Mouse (Mus musculus) heart, embryonic 10.5 days (tissue): ENCODE measurements around the gene Trio. TPM values are rescaled to one million over a fixed set of nuclear protein-coding genes. Genes with fewer than 3 reads are reported as not detected.

Experiments
- DNase-seq: peaks from one replicate; pipeline ENCODE4 v3.0.0-alpha.2; 2017; ENCODE audit warnings: low spot score
- H3K27ac ChIP-seq: fragments of 300-500 bp; sonication (generic); 2 replicates; pipeline ENCODE4 v1.5.1; 2016; ENCODE audit warnings: mild to moderate bottlenecking
- H3K27me3 ChIP-seq: fragments of 300-500 bp; sonication (generic); 2 replicates; pipeline ENCODE4 v1.6.1; 2016; ENCODE audit warnings: mild to moderate bottlenecking; ENCODE audit not compliant: poor library complexity, insufficient read depth, severe bottlenecking
- H3K36me3 ChIP-seq: fragments of 300-500 bp; sonication (generic); 2 replicates; pipeline ENCODE4 v1.6.1; 2016; ENCODE audit warnings: mild to moderate bottlenecking, moderate library complexity
- H3K4me1 ChIP-seq: fragments of 300-500 bp; sonication (generic); 2 replicates; pipeline ENCODE4 v1.6.1; 2016; ENCODE audit warnings: mild to moderate bottlenecking
- H3K4me3 ChIP-seq: fragments of 300-500 bp; sonication (generic); 2 replicates; pipeline ENCODE4 v1.5.1; 2016; ENCODE audit warnings: mild to moderate bottlenecking, moderate library complexity
- H3K9me3 ChIP-seq: fragments of 300-500 bp; sonication (generic); 2 replicates; pipeline ENCODE4 v1.6.1; 2016; ENCODE audit warnings: mild to moderate bottlenecking, moderate library complexity
- WGBS: fragments of 180-500 bp; shearing (Covaris S2); methylation state at CpG from one replicate; pipeline ENCODE4 v1.1.7; 2016; 5-methylcytosine and 5-hydroxymethylcytosine counted together
- polyA plus RNA-seq: library from polyadenylated mRNA; unstranded; fragments of >200 nt; fragmentation: Nextera tagmentation; extraction: Ambion mirVana; gene quantifications from 2 replicates; pipeline ENCODE4 v1.2.1, GENCODE M21; 2016

Trio gene
- polyA plus RNA-seq, 1 experiment from 2014 or later: 22.7 TPM

- no peak for DNase-seq
- 44% methylated on average over 10 of the region's 10 CpGs for WGBS
- H3K27me3 ChIP-seq: no peaks in the 10 kb centered on the region
- H3K4me3 ChIP-seq: no peak overlapping the region
- H3K9me3 ChIP-seq: no peaks in the 10 kb centered on the region
- no peaks in the 10 kb centered on the region for H3K36me3 ChIP-seq
- peak overlapping the region; percentile 85 for H3K27ac ChIP-seq
- peaks cover 97% of the 10 kb centered on the region for H3K4me1 ChIP-seq
Observed at GRCm38 (mm10) chr15:27784126-27784563, 241.5 kb downstream of the Trio start.

GRCm38 (mm10) chr15:27783541-27784125, 242.0 kb downstream of the Trio start:
- WGBS: 28% methylated on average over 12 of the region's 12 CpGs
- Histone ChIP-seq H3K4me1 (peaks cover 97% of the 10 kb centered on the region), H3K4me3 (0 out of 2 replicates have a peak overlapping the region, but pooled peaks have one; percentile 12), H3K36me3 (no peaks in the 10 kb centered on the region), H3K9me3 (no peaks in the 10 kb centered on the region), H3K27ac (peak overlapping the region; percentile 85), H3K27me3 (no peaks in the 10 kb centered on the region)
- no peak for DNase-seq

- WGBS: 58% methylated on average over 8 of the region's 8 CpGs
- H3K27ac ChIP-seq: peak overlapping the region; percentile 85
- no peaks in the 10 kb centered on the region for H3K36me3 ChIP-seq
- H3K27me3 ChIP-seq: no peaks in the 10 kb centered on the region
- no peaks in the 10 kb centered on the region for H3K9me3 ChIP-seq
- 0 out of 2 replicates have a peak overlapping the region, but pooled peaks have one; percentile 12 for H3K4me3 ChIP-seq
- no peak for DNase-seq
- peaks cover 97% of the 10 kb centered on the region for H3K4me1 ChIP-seq
Observed at GRCm38 (mm10) chr15:27783092-27783491, 242.6 kb downstream of the Trio start.

GRCm38 (mm10) chr15:27782383-27783036, 243.1 kb downstream of the Trio start:
- H3K4me3 ChIP-seq: no peak overlapping the region
- no peak for DNase-seq
- H3K27ac ChIP-seq: peak overlapping the region; percentile 79; the same call in 1 of the 2 replicates
- no peaks in the 10 kb centered on the region for H3K27me3 ChIP-seq
- WGBS: 49% methylated on average over 15 of the region's 15 CpGs
- peaks cover 97% of the 10 kb centered on the region for H3K4me1 ChIP-seq
- no peaks in the 10 kb centered on the region for H3K36me3 ChIP-seq
- H3K9me3 ChIP-seq: no peaks in the 10 kb centered on the region

GRCm38 (mm10) chr15:27779827-27780226, 245.8 kb downstream of the Trio start:
- Histone ChIP-seq H3K27ac (peak overlapping the region; percentile 79), H3K9me3 (no peaks in the 10 kb centered on the region), H3K4me1 (peaks cover 83% of the 10 kb centered on the region), H3K27me3 (no peaks in the 10 kb centered on the region), H3K36me3 (peaks cover 3% of the 10 kb centered on the region; the same call in 1 of the 2 replicates), H3K4me3 (no peak overlapping the region)
- 51% methylated on average over 10 of the region's 10 CpGs for WGBS
- DNase-seq: no peak

GRCm38 (mm10) chr15:27779398-27779797, 246.2 kb downstream of the Trio start:
- peak overlapping the region; percentile 79; the same call in 1 of the 2 replicates for H3K27ac ChIP-seq
- no peak overlapping the region for H3K4me3 ChIP-seq
- no peaks in the 10 kb centered on the region for H3K27me3 ChIP-seq
- H3K4me1 ChIP-seq: peaks cover 78% of the 10 kb centered on the region
- DNase-seq: no peak
- no peaks in the 10 kb centered on the region for H3K9me3 ChIP-seq
- peaks cover 3% of the 10 kb centered on the region; the same call in 1 of the 2 replicates for H3K36me3 ChIP-seq
- WGBS: 53% methylated on average over 11 of the region's 11 CpGs

- peak; percentile 80 for DNase-seq
- Histone ChIP-seq H3K27ac (peak overlapping the region; percentile 83), H3K9me3 (no peaks in the 10 kb centered on the region), H3K36me3 (peaks cover 13% of the 10 kb centered on the region), H3K4me1 (peaks cover 67% of the 10 kb centered on the region), H3K27me3 (no peaks in the 10 kb centered on the region), H3K4me3 (no peak overlapping the region)
- 24% methylated on average over 3 of the region's 3 CpGs for WGBS
Observed at GRCm38 (mm10) chr15:27778256-27778655, 247.4 kb downstream of the Trio start.

GRCm38 (mm10) chr15:27777455-27778190, 248.0 kb downstream of the Trio start:
- H3K27ac ChIP-seq: peak overlapping the region; percentile 83
- H3K4me1 ChIP-seq: peaks cover 61% of the 10 kb centered on the region
- DNase-seq: no peak
- no peaks in the 10 kb centered on the region for H3K27me3 ChIP-seq
- H3K9me3 ChIP-seq: no peaks in the 10 kb centered on the region
- H3K36me3 ChIP-seq: peaks cover 19% of the 10 kb centered on the region
- WGBS: 44% methylated on average over 11 of the region's 11 CpGs
- no peak overlapping the region for H3K4me3 ChIP-seq

GRCm38 (mm10) chr15:27774481-27774880, 251.2 kb downstream of the Trio start:
- H3K9me3 ChIP-seq: no peaks in the 10 kb centered on the region
- H3K4me3 ChIP-seq: no peak overlapping the region
- peaks cover 43% of the 10 kb centered on the region for H3K36me3 ChIP-seq
- H3K27me3 ChIP-seq: no peaks in the 10 kb centered on the region
- peaks cover 38% of the 10 kb centered on the region for H3K4me1 ChIP-seq
- no peak for DNase-seq
- WGBS: 82% methylated on average over 7 of the region's 7 CpGs
- H3K27ac ChIP-seq: no peak overlapping the region

- H3K9me3 ChIP-seq: no peaks in the 10 kb centered on the region
- WGBS: 76% methylated on average over 7 of the region's 7 CpGs
- H3K36me3 ChIP-seq: peaks cover 66% of the 10 kb centered on the region
- no peaks in the 10 kb centered on the region for H3K27me3 ChIP-seq
- H3K4me3 ChIP-seq: no peak overlapping the region
- H3K27ac ChIP-seq: no peak overlapping the region
- peaks cover 15% of the 10 kb centered on the region for H3K4me1 ChIP-seq
- DNase-seq: no peak
Observed at GRCm38 (mm10) chr15:27772125-27772627, 253.5 kb downstream of the Trio start.

- H3K27ac ChIP-seq: peak overlapping the region; percentile 42; the same call in 1 of the 2 replicates
- no peaks in the 10 kb centered on the region for H3K27me3 ChIP-seq
- no peak overlapping the region for H3K4me3 ChIP-seq
- 76% methylated on average over 7 of the region's 7 CpGs for WGBS
- peaks cover 72% of the 10 kb centered on the region for H3K36me3 ChIP-seq
- H3K9me3 ChIP-seq: no peaks in the 10 kb centered on the region
- peaks cover 9% of the 10 kb centered on the region for H3K4me1 ChIP-seq
- no peak for DNase-seq
Observed at GRCm38 (mm10) chr15:27771581-27771980, 254.1 kb downstream of the Trio start.

GRCm38 (mm10) chr15:27770513-27771196, 255.0 kb downstream of the Trio start:
- no peaks in the 10 kb centered on the region for H3K27me3 ChIP-seq
- DNase-seq: no peak
- H3K4me1 ChIP-seq: peaks cover 6% of the 10 kb centered on the region; the same call in 1 of the 2 replicates
- H3K4me3 ChIP-seq: no peak overlapping the region
- H3K27ac ChIP-seq: no peak overlapping the region
- peaks cover 78% of the 10 kb centered on the region for H3K36me3 ChIP-seq
- no peaks in the 10 kb centered on the region for H3K9me3 ChIP-seq
- WGBS: 76% methylated on average over 12 of the region's 12 CpGs
